Mouse (Mus musculus): ENCODE data around the gene Mief1. TPM values are rescaled to one million over a fixed set of nuclear protein-coding genes. Genes with fewer than 3 reads are reported as not detected.

The Mief1 gene
- polyA plus RNA-seq, 1 experiment from 2014 or later, result 12.0 TPM

GRCm38 (mm10) chr15:80235535-80235934, 1.7 kb downstream of the Mief1 start, which contains the start of gene AC140267.1:
TSS of gene AC140267.1 (plus strand) at chr15:80235835.
- Histone ChIP-seq H3K4me1 (replicated peaks; ENCODE audit: control insufficient read depth, insufficient read depth, low read length) (no peaks in the 10 kb centered on the region; the same call in 1 of the 2 replicates), H3K27me3 (replicated peaks; ENCODE audit: control insufficient read depth, insufficient read depth, low read length) (no peaks in the 10 kb centered on the region), H3K9me3 (ENCODE audit: control insufficient read depth) (no peaks in the 10 kb centered on the region), H3K4me3 (ENCODE audit: low read depth, low read length) (peak within 1 kb of the TSS; percentile 78), H3K4me2 (replicated peaks; ENCODE audit: low read depth) (peak within 1 kb of the TSS; percentile 73), H3K9ac (ENCODE audit: low read depth, low read length) (peak within 1 kb of the TSS; percentile 77; the same call in 1 of the 2 replicates), H3K36me3 (ENCODE audit: control insufficient read depth, insufficient read depth) (peaks cover 41% of the 10 kb centered on the region), H3K27ac (ENCODE audit: low read depth, low read length) (peak within 1 kb of the TSS; percentile 85; the same call in 1 of the 2 replicates)
- no peak for ATAC-seq
- 92% methylated on average over 9 of the region's 9 CpGs for WGBS
- TF ChIP-seq CTCF (IDR thresholded peaks at IDR 0.05; ENCODE audit: low read depth), result no peak

GRCm38 (mm10) chr15:80248135-80248534, 14.3 kb downstream of the Mief1 start:
- peak overlapping the region; percentile 11; the same call in 1 of the 2 replicates for H3K27ac ChIP-seq (ENCODE audit: low read depth, low read length)
- H3K4me2 ChIP-seq (replicated peaks; ENCODE audit: low read depth), result no peak overlapping the region
- no peak overlapping the region for H3K9ac ChIP-seq (ENCODE audit: low read depth, low read length)
- H3K27me3 ChIP-seq (replicated peaks; ENCODE audit: control insufficient read depth, insufficient read depth, low read length), result no peaks in the 10 kb centered on the region
- WGBS, result 95% methylated on average over 12 of the region's 12 CpGs
- H3K4me3 ChIP-seq (ENCODE audit: low read depth, low read length), result no peak overlapping the region
- H3K4me1 ChIP-seq (replicated peaks; ENCODE audit: control insufficient read depth, insufficient read depth, low read length), result peaks cover 10% of the 10 kb centered on the region
- H3K36me3 ChIP-seq (ENCODE audit: control insufficient read depth, insufficient read depth), result peaks cover 72% of the 10 kb centered on the region
- ATAC-seq, result no peak
- H3K9me3 ChIP-seq (ENCODE audit: control insufficient read depth), result no peaks in the 10 kb centered on the region
- no peak for TF ChIP-seq CTCF (IDR thresholded peaks at IDR 0.05; ENCODE audit: low read depth)

- Histone ChIP-seq H3K9ac (ENCODE audit: low read depth, low read length) (no peak overlapping the region), H3K4me1 (replicated peaks; ENCODE audit: control insufficient read depth, insufficient read depth, low read length) (peaks cover 14% of the 10 kb centered on the region), H3K4me2 (replicated peaks; ENCODE audit: low read depth) (no peak overlapping the region), H3K9me3 (ENCODE audit: control insufficient read depth) (no peaks in the 10 kb centered on the region), H3K36me3 (ENCODE audit: control insufficient read depth, insufficient read depth) (peaks cover 69% of the 10 kb centered on the region), H3K27ac (ENCODE audit: low read depth, low read length) (peak overlapping the region; percentile 11), H3K27me3 (replicated peaks; ENCODE audit: control insufficient read depth, insufficient read depth, low read length) (no peaks in the 10 kb centered on the region), H3K4me3 (ENCODE audit: low read depth, low read length) (no peak overlapping the region)
- no peak for ATAC-seq
- 56% methylated on average over 1 of the region's 1 CpGs for WGBS
- TF ChIP-seq CTCF (IDR thresholded peaks at IDR 0.05; ENCODE audit: low read depth), result no peak
Observed at GRCm38 (mm10) chr15:80248596-80248995, 14.8 kb downstream of the Mief1 start.

GRCm38 (mm10) chr15:80249672-80250071, 15.9 kb downstream of the Mief1 start:
- H3K9me3 ChIP-seq (ENCODE audit: control insufficient read depth), result no peaks in the 10 kb centered on the region
- H3K36me3 ChIP-seq (ENCODE audit: control insufficient read depth, insufficient read depth), result peaks cover 63% of the 10 kb centered on the region
- no peak for TF ChIP-seq CTCF (IDR thresholded peaks at IDR 0.05; ENCODE audit: low read depth)
- peaks cover 18% of the 10 kb centered on the region for H3K4me1 ChIP-seq (replicated peaks; ENCODE audit: control insufficient read depth, insufficient read depth, low read length)
- no peaks in the 10 kb centered on the region for H3K27me3 ChIP-seq (replicated peaks; ENCODE audit: control insufficient read depth, insufficient read depth, low read length)
- no peak overlapping the region for H3K9ac ChIP-seq (ENCODE audit: low read depth, low read length)
- no peak overlapping the region for H3K4me3 ChIP-seq (ENCODE audit: low read depth, low read length)
- WGBS, result 74% methylated on average over 10 of the region's 10 CpGs
- peak overlapping the region; percentile 81; the same call in 1 of the 2 replicates for H3K27ac ChIP-seq (ENCODE audit: low read depth, low read length)
- no peak for ATAC-seq
- H3K4me2 ChIP-seq (replicated peaks; ENCODE audit: low read depth), result no peak overlapping the region

- ATAC-seq, result peak; percentile 22; the same call in 1 of the 2 replicates
- peaks cover 57% of the 10 kb centered on the region for H3K36me3 ChIP-seq (ENCODE audit: control insufficient read depth, insufficient read depth)
- WGBS, result 29% methylated on average over 6 of the region's 6 CpGs
Observed at GRCm38 (mm10) chr15:80250586-80250985, 16.8 kb downstream of the Mief1 start.

GRCm38 (mm10) chr15:80253530-80253929, 19.7 kb downstream of the Mief1 start:
- 38% methylated on average over 2 of the region's 2 CpGs for WGBS
- Histone ChIP-seq H3K4me1 (replicated peaks; ENCODE audit: control insufficient read depth, insufficient read depth, low read length) (peaks cover 21% of the 10 kb centered on the region), H3K27me3 (replicated peaks; ENCODE audit: control insufficient read depth, insufficient read depth, low read length) (no peaks in the 10 kb centered on the region), H3K4me3 (ENCODE audit: low read depth, low read length) (no peak overlapping the region), H3K9me3 (ENCODE audit: control insufficient read depth) (no peaks in the 10 kb centered on the region), H3K27ac (ENCODE audit: low read depth, low read length) (peak overlapping the region; percentile 100), H3K9ac (ENCODE audit: low read depth, low read length) (no peak overlapping the region), H3K36me3 (ENCODE audit: control insufficient read depth, insufficient read depth) (peaks cover 52% of the 10 kb centered on the region), H3K4me2 (replicated peaks; ENCODE audit: low read depth) (0 out of 2 replicates have a peak overlapping the region, but pooled peaks have one; percentile 96)
- TF ChIP-seq CTCF (IDR thresholded peaks at IDR 0.05; ENCODE audit: low read depth), result no peak
- ATAC-seq, result no peak

More at GRCm38 (mm10) chr15:80250586-80250985, 16.8 kb downstream of the Mief1 start:
- TF ChIP-seq CTCF (IDR thresholded peaks at IDR 0.05; ENCODE audit: low read depth), result no peak
- H3K9ac ChIP-seq (ENCODE audit: low read depth, low read length), result no peak overlapping the region
- H3K4me2 ChIP-seq (replicated peaks; ENCODE audit: low read depth), result peak overlapping the region; percentile 4; the same call in 1 of the 2 replicates
- H3K27me3 ChIP-seq (replicated peaks; ENCODE audit: control insufficient read depth, insufficient read depth, low read length), result no peaks in the 10 kb centered on the region
- no peak overlapping the region for H3K4me3 ChIP-seq (ENCODE audit: low read depth, low read length)
- peak overlapping the region; percentile 81 for H3K27ac ChIP-seq (ENCODE audit: low read depth, low read length)
- peaks cover 18% of the 10 kb centered on the region for H3K4me1 ChIP-seq (replicated peaks; ENCODE audit: control insufficient read depth, insufficient read depth, low read length)
- no peaks in the 10 kb centered on the region for H3K9me3 ChIP-seq (ENCODE audit: control insufficient read depth)

Data from intestine, postnatal 0 days (tissue).